In genomic region chr1:54179179-54179578, GRCm38 (mm10) we compare ENCODE assay signal across 24 mouse cellular contexts. TPM values are rescaled to one million over a fixed set of nuclear protein-coding genes. Genes with fewer than 3 reads are reported as not detected.
A peak's percentile ranks its signal among the peaks of the same experiment; 100 is the strongest.
DNase-seq lines count a peak whose midpoint lies in the region; ATAC-seq and TF ChIP-seq lines count a peak whose summit lies in the region.
"Had no signal": no experiment of that assay in that cellular context is flagged by ENCODE, and none has a peak within 500 bp of the region (broad histone marks: within the 10 kb centered on the region; RNA-seq: fewer than 3 reads in every experiment).

No protein-coding gene starts in this region.

- 0 out of 2 replicates have a peak, but pooled peaks have one; percentile 17 for ATAC-seq in frontal cortex, adult (ENCODE audit: low TSS enrichment)
- ATAC-seq: activated CD4-positive, CD25-positive, alpha-beta regulatory T cell, adult 4 months; CD4-positive, CD25-positive, alpha-beta regulatory T cell, adult 4 months; Patski had no signal

- H3K36me3 ChIP-seq in CH12.LX (replicated peaks in 1 of 2; ENCODE audit: control insufficient read depth in 1 of 2, insufficient read depth in 1 of 2, low read length in 1 of 2), result no peaks in the 10 kb centered on the region
- H3K36me3 ChIP-seq: G1E had no signal

- peak overlapping the region; percentile 69 for H3K9ac ChIP-seq in CH12.LX (ENCODE audit: insufficient read depth, low read depth)

- no peaks in the 10 kb centered on the region for H3K27me3 ChIP-seq in CH12.LX (replicated peaks)

- no peak overlapping the region for H3K4me3 ChIP-seq in CH12.LX (replicated peaks in 1 of 3; ENCODE audit: low read depth in 2 of 3, low read length in 2 of 3, poor library complexity in 1 of 3)

- dilution Hi-C loops in CH12.LX (cut with MboI; ENCODE audit: extremely low pct_ligation_motif_present, extremely low pct_unique_long_range_greater_than_20kb, low sequenced_read_pairs), result no loop called here

- TF ChIP-seq POLR2A in CH12.LX (IDR thresholded peaks at IDR 0.05; ENCODE audit: low read depth, low read length), result peak; percentile 44

- H3K27ac ChIP-seq in CH12.LX (ENCODE audit: insufficient read depth, low read depth), result peak overlapping the region; percentile 95

- intact Hi-C loops in left cerebral cortex, postnatal 14 days (cut with DNase I), result no loop called here

- no peak for TF ChIP-seq CTCF in CH12.LX (conservative IDR thresholded peaks at IDR 0.05 in 1 of 2, IDR thresholded peaks at IDR 0.05 in 1 of 2; ENCODE audit: low read depth in 2 of 2, low read length in 2 of 2)

- in situ Hi-C loops in CH12.LX (cut with MboI; ENCODE audit: low pct_ligation_motif_present, low pct_unique_long_range_greater_than_20kb, low sequenced_read_pairs), result no loop called here

- TF ChIP-seq RAD21 in CH12.LX (IDR thresholded peaks at IDR 0.05; ENCODE audit: low read depth, low read length), result peak; percentile 18

- peak; percentile 97 for TF ChIP-seq EP300 in CH12.LX (IDR thresholded peaks at IDR 0.05; ENCODE audit: low read length)

- H3K79me2 ChIP-seq in CH12.LX (replicated peaks; ENCODE audit: control insufficient read depth, extremely low read depth, insufficient read depth, poor library complexity, severe bottlenecking), result no peaks in the 10 kb centered on the region

- H3K4me1 ChIP-seq in CH12.LX (ENCODE audit: control insufficient read depth in 1 of 2, insufficient read depth in 2 of 2), result peaks cover 18 to 45% of the 10 kb centered on the region in 2 experiments

- no peak for DNase-seq in frontal cortex, adult 2 months (ENCODE audit: extremely low spot score in 1 of 2, low spot score in 1 of 2)
- DNase-seq in heart, adult 11 months, result peak; percentile 59
- no peak for DNase-seq in heart, adult 18-20 months
- DNase-seq in A20 (ENCODE audit: low read depth, low spot score), result peak; percentile 84
- peak; percentile 93 for DNase-seq in CH12.LX (ENCODE audit: extremely low read depth)
- no peak for DNase-seq in gastrocnemius, postnatal 10 days
- no peak for DNase-seq in left cerebral cortex, postnatal 14 days (ENCODE audit: low spot score in 2 of 2)
- DNase-seq: adrenal gland, adult 2 months; adrenal gland, adult 8-10 months; adrenal gland, postnatal 10 days; adrenal gland, postnatal 14 days; adrenal gland, postnatal 25 days; adrenal gland, postnatal 36 days; B cell, adult 2 months; cerebellum, adult 11 months; cerebellum, adult 11-12 months; cerebellum, adult 18-20 months; cerebellum, adult 2 months had no signal

- peak overlapping the region; percentile 87 for H3K4me2 ChIP-seq in CH12.LX (ENCODE audit: insufficient read depth, low read depth, poor library complexity, severe bottlenecking)

- H3K9me3 ChIP-seq in CH12.LX (replicated peaks; ENCODE audit: low read length), result no peaks in the 10 kb centered on the region
- H3K9me3 ChIP-seq: G1E had no signal

TF ChIP-seq in CH12.LX, 34 proteins besides CTCF, POLR2A, EP300 and RAD21:
- TF ChIP-seq TBP (conservative IDR thresholded peaks at IDR 0.05; ENCODE audit: low read depth, low read length), result no peak
- TF ChIP-seq JUND (conservative IDR thresholded peaks at IDR 0.05; ENCODE audit: low read depth, low read length), result peak; percentile 98
- TF ChIP-seq IRF4 (IDR thresholded peaks at IDR 0.05; ENCODE audit: low read depth, low read length), result peak; percentile 99
- no peak for TF ChIP-seq NRF1 (IDR thresholded peaks at IDR 0.05; ENCODE audit: low read depth, low read length)
- no peak; the same call in 1 of the 2 replicates for TF ChIP-seq MAX (IDR thresholded peaks at IDR 0.05; ENCODE audit: low read length)
- peak; percentile 62; the same call in 1 of the 2 replicates for TF ChIP-seq SIN3A (IDR thresholded peaks at IDR 0.05; ENCODE audit: low read length)
- no peak for TF ChIP-seq PAX5 (IDR thresholded peaks at IDR 0.05; ENCODE audit: low read length)
- peak; percentile 78 for TF ChIP-seq MEF2A (IDR thresholded peaks at IDR 0.05; ENCODE audit: borderline replicate concordance, low read depth, low read length)
- TF ChIP-seq GABPA (IDR thresholded peaks at IDR 0.05; ENCODE audit: insufficient replicate concordance, low read depth, low read length), result no peak
- TF ChIP-seq BHLHE40 (IDR thresholded peaks at IDR 0.05; ENCODE audit: low read depth, low read length), result peak; percentile 77
- 0 out of 2 replicates have a peak, but pooled peaks have one; percentile 36 for TF ChIP-seq MAZ (IDR thresholded peaks at IDR 0.05; ENCODE audit: low read depth, low read length)
- TF ChIP-seq USF2 (conservative IDR thresholded peaks at IDR 0.05; ENCODE audit: low read depth, low read length), result no peak
- no peak; the same call in 1 of the 2 replicates for TF ChIP-seq MXI1 (IDR thresholded peaks at IDR 0.05; ENCODE audit: low read depth, low read length)
- peak; percentile 81 for TF ChIP-seq CHD2 (IDR thresholded peaks at IDR 0.05; ENCODE audit: low read length)
- no peak for TF ChIP-seq ZNF384 (IDR thresholded peaks at IDR 0.05; ENCODE audit: low read depth, low read length)
- TF ChIP-seq ELF1 (IDR thresholded peaks at IDR 0.05; ENCODE audit: low read depth, low read length), result peak; percentile 83
- no peak for TF ChIP-seq NELFE (IDR thresholded peaks at IDR 0.05; ENCODE audit: low read depth, low read length)
- peak; percentile 89 for TF ChIP-seq JUN (IDR thresholded peaks at IDR 0.05; ENCODE audit: insufficient read depth, low read depth, low read length)
- TF ChIP-seq E2F4 (IDR thresholded peaks at IDR 0.05; ENCODE audit: insufficient replicate concordance, low read depth, low read length), result no peak
- TF ChIP-seq RCOR1 (conservative IDR thresholded peaks at IDR 0.05; ENCODE audit: low read depth, low read length), result peak; percentile 85
- peak; percentile 20 for TF ChIP-seq SMC3 (IDR thresholded peaks at IDR 0.05; ENCODE audit: low read depth, low read length)
- TF ChIP-seq TCF12 (IDR thresholded peaks at IDR 0.05; ENCODE audit: low read depth, low read length), result peak; percentile 97
- TF ChIP-seq CHD1 (IDR thresholded peaks at IDR 0.05; ENCODE audit: low read depth, low read length), result no peak; the same call in 1 of the 2 replicates
- TF ChIP-seq ZC3H11A (IDR thresholded peaks at IDR 0.05; ENCODE audit: low read depth, low read length), result no peak
- TF ChIP-seq MAFK (IDR thresholded peaks at IDR 0.05; ENCODE audit: insufficient replicate concordance, low read length), result no peak
- no peak for TF ChIP-seq UBTF (IDR thresholded peaks at IDR 0.05; ENCODE audit: low read depth, low read length)
- TF ChIP-seq KAT2A (IDR thresholded peaks at IDR 0.05; ENCODE audit: insufficient replicate concordance, low read length), result no peak
- TF ChIP-seq MYC (IDR thresholded peaks at IDR 0.05; ENCODE audit: low read depth, low read length), result no peak; the same call in 1 of the 2 replicates
- no peak for TF ChIP-seq USF1 (IDR thresholded peaks at IDR 0.05; ENCODE audit: low read depth, low read length)
- no peak for TF ChIP-seq ZKSCAN1 (IDR thresholded peaks at IDR 0.05; ENCODE audit: borderline replicate concordance, low read depth, low read length)
- TF ChIP-seq ETS1 (conservative IDR thresholded peaks at IDR 0.05; ENCODE audit: low read depth, low read length), result peak; percentile 57
- no peak for TF ChIP-seq POLR2AphosphoS2 (IDR thresholded peaks at IDR 0.05; ENCODE audit: low read depth, low read length)
- TF ChIP-seq HCFC1 (IDR thresholded peaks at IDR 0.05; ENCODE audit: low read depth, low read length), result 0 out of 2 replicates have a peak, but pooled peaks have one; percentile 20
- no peak for TF ChIP-seq ZMIZ1 (IDR thresholded peaks at IDR 0.05; ENCODE audit: low read depth, low read length)
TF ChIP-seq in CH12.LX: peak in this region for 14.

RNA-seq across cellular contexts. Expression of gene Hecw2, which starts 15.8 kb away (rescaled TPM):
- 7.8 and 8.3 TPM in 2 replicates for polyA plus RNA-seq in frontal cortex, adult 2 months (2012; rRNA removed)
- total RNA-seq in heart, adult 18-20 months (2021), result 10 to 100 TPM; 18.2 to 19.1 TPM
- 0.29 and 0.59 TPM in 2 replicates for total RNA-seq in CH12.LX (2012; rRNA removed)
- total RNA-seq in CH12.LX (2014; rRNA removed), result 0.05 and 0.38 TPM in 2 replicates
- 0.14 and 0.25 TPM in 2 replicates for polyA plus RNA-seq in CH12.LX (2012; ENCODE audit: insufficient read length, low read depth)
- 1 to 10 TPM; 4.2 to 4.7 TPM for total RNA-seq in gastrocnemius, postnatal 10 days (2021)
- total RNA-seq in left cerebral cortex, postnatal 14 days (2021), result 10 to 100 TPM; 56.7 to 59.8 TPM
- total RNA-seq: MEL had no signal
- polyA plus RNA-seq: CD4-positive, CD25-positive, alpha-beta regulatory T cell, adult 4 months; G1E had no signal

Comparison
In these comparisons a context has a peak if more than half of its experiments do, and no peak if none do; other contexts are left out.
1. DNase-seq: peak in heart, adult 11 months (single experiment), A20 (single experiment) and CH12.LX (single experiment); none in frontal cortex, adult 2 months (0 of 2), heart, adult 18-20 months (0 of 2), gastrocnemius, postnatal 10 days (single experiment) and left cerebral cortex, postnatal 14 days (0 of 2).